Mouse (Mus musculus): ENCODE measurements at regions not wholly inside any gene's neighbourhood (a gene's known extent, or its start where the extent isn't known, plus 50 kb on each side); places are given as distances from the start of the nearest gene placed in this dataset.

DNA sequence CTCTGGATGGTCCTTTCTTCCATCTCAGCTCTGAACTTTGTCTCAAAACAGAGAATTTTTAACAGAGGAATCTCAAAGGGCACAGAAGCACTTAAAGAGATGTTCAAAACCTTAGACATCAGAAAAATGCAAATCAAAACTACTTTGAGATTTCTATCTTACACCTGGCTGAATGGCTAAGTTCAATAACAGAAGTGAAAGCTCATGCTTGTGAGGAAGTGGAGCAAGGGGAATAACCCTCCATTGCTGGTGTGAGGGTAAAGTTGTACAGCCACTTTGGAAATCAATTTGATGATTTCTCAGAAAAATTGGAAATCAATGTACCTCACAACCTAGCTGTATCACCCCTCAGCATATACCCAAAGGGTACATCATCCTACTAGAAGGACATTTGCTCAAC, 183.1 kb downstream of the Etv1 start:
- TF ChIP-seq CTCF (IDR thresholded peaks at IDR 0.05; ENCODE audit: low read depth) (no peak), EP300 (IDR thresholded peaks at IDR 0.05; ENCODE audit: low read depth) (no peak)

Data from liver, embryonic 14.5 days (tissue).